Mouse (Mus musculus) gastrocnemius, postnatal 14 days (tissue): ENCODE measurements at regions not wholly inside any gene's neighbourhood (a gene's known extent, or its start where the extent isn't known, plus 50 kb on each side); places are given as distances from the start of the nearest gene placed in this dataset.

Experiments used
- microRNA-seq, 2 experiments: library from miRNA; unstranded; fragments of <30 nt; microRNA quantifications; one replicate each; pipeline ENCODE4 v1.2.0; 2021

Small RNA genes lying in the stretch of these regions (microRNA-seq; reads per million reads assigned to microRNA genes)
- gene Mir7214 = 0 reads per million in 2 experiments
- gene Mir7216 = 0 reads per million in 2 experiments
- 0 reads per million in 2 experiments for gene Mir7217
- gene Mir7218 = 0 reads per million in 2 experiments
